Mouse (Mus musculus): ENCODE results near the gene Pdgfa. TPM values are rescaled to one million over a fixed set of nuclear protein-coding genes. Genes with fewer than 3 reads are reported as not detected.

The Pdgfa gene
- polyA plus RNA-seq, 1 experiment from 2014 or later: 10.4 TPM

GRCm38 (mm10) chr5:138941842-138942241 lies 55.3 kb downstream of the Pdgfa start:
- DNase-seq (ENCODE audit: low spot score): no peak

GRCm38 (mm10) chr5:138940576-138940975 lies 56.6 kb downstream of the Pdgfa start:
- no peak for DNase-seq (ENCODE audit: low spot score)
- Histone ChIP-seq H3K27me3 (ENCODE audit: insufficient read depth, poor library complexity, severe bottlenecking) (no peaks in the 10 kb centered on the region; the same call in 1 of the 2 replicates), H3K9me3 (no peaks in the 10 kb centered on the region), H3K36me3 (no peaks in the 10 kb centered on the region), H3K4me1 (replicated peaks) (peaks cover 14% of the 10 kb centered on the region), H3K4me3 (no peak overlapping the region), H3K27ac (no peak overlapping the region)
- 92% methylated on average over 4 of the region's 4 CpGs for WGBS

More at GRCm38 (mm10) chr5:138941842-138942241, 55.3 kb downstream of the Pdgfa start:
- H3K36me3 ChIP-seq: no peaks in the 10 kb centered on the region
- no peak overlapping the region for H3K4me3 ChIP-seq
- H3K9me3 ChIP-seq: no peaks in the 10 kb centered on the region
- H3K27ac ChIP-seq: no peak overlapping the region
- WGBS: 83% methylated on average over 8 of the region's 8 CpGs
- H3K4me1 ChIP-seq (replicated peaks): peaks cover 14% of the 10 kb centered on the region
- no peaks in the 10 kb centered on the region; the same call in 1 of the 2 replicates for H3K27me3 ChIP-seq (ENCODE audit: insufficient read depth, poor library complexity, severe bottlenecking)

- no peaks in the 10 kb centered on the region for H3K36me3 ChIP-seq
- no peaks in the 10 kb centered on the region for H3K9me3 ChIP-seq
- peaks cover 8% of the 10 kb centered on the region for H3K27me3 ChIP-seq (ENCODE audit: insufficient read depth, poor library complexity, severe bottlenecking)
- peak overlapping the region; percentile 31; the same call in 1 of the 2 replicates for H3K27ac ChIP-seq
- DNase-seq (ENCODE audit: low spot score): no peak
- WGBS: 65% methylated on average over 3 of the region's 3 CpGs
- H3K4me1 ChIP-seq (replicated peaks): peaks cover 30% of the 10 kb centered on the region
- no peak overlapping the region for H3K4me3 ChIP-seq
Measured at GRCm38 (mm10) chr5:138938572-138939163, 58.5 kb downstream of the Pdgfa start.

GRCm38 (mm10) chr5:138936399-138937089 lies 60.6 kb downstream of the Pdgfa start:
- Histone ChIP-seq H3K9me3 (no peaks in the 10 kb centered on the region), H3K36me3 (no peaks in the 10 kb centered on the region), H3K4me3 (no peak overlapping the region), H3K4me1 (replicated peaks) (peaks cover 51% of the 10 kb centered on the region), H3K27me3 (ENCODE audit: insufficient read depth, poor library complexity, severe bottlenecking) (peaks cover 29% of the 10 kb centered on the region), H3K27ac (no peak overlapping the region)
- DNase-seq (ENCODE audit: low spot score): no peak
- 83% methylated on average over 8 of the region's 8 CpGs for WGBS

- H3K9me3 ChIP-seq: no peaks in the 10 kb centered on the region
- H3K4me3 ChIP-seq: no peak overlapping the region
- H3K27me3 ChIP-seq (ENCODE audit: insufficient read depth, poor library complexity, severe bottlenecking): peaks cover 48% of the 10 kb centered on the region
- DNase-seq (ENCODE audit: low spot score): peak; percentile 67
- H3K27ac ChIP-seq: peak overlapping the region; percentile 69
- WGBS: 29% methylated on average over 6 of the region's 6 CpGs
- no peaks in the 10 kb centered on the region for H3K36me3 ChIP-seq
- H3K4me1 ChIP-seq (replicated peaks): peaks cover 66% of the 10 kb centered on the region
Measured at GRCm38 (mm10) chr5:138934540-138934939, 62.6 kb downstream of the Pdgfa start.

- WGBS: 11% methylated on average over 18 of the region's 18 CpGs
- H3K27me3 ChIP-seq (ENCODE audit: insufficient read depth, poor library complexity, severe bottlenecking): peaks cover 48% of the 10 kb centered on the region
- H3K27ac ChIP-seq: peak overlapping the region; percentile 81
- no peaks in the 10 kb centered on the region for H3K36me3 ChIP-seq
- peak; percentile 36 for DNase-seq (ENCODE audit: low spot score)
- peaks cover 53% of the 10 kb centered on the region for H3K4me1 ChIP-seq (replicated peaks)
- peak overlapping the region; percentile 20 for H3K4me3 ChIP-seq
- no peaks in the 10 kb centered on the region for H3K9me3 ChIP-seq
Measured at GRCm38 (mm10) chr5:138932460-138933432, 64.4 kb downstream of the Pdgfa start.

- Histone ChIP-seq H3K4me3 (peak overlapping the region; percentile 20), H3K9me3 (no peaks in the 10 kb centered on the region), H3K27me3 (ENCODE audit: insufficient read depth, poor library complexity, severe bottlenecking) (peaks cover 48% of the 10 kb centered on the region), H3K4me1 (replicated peaks) (peaks cover 53% of the 10 kb centered on the region), H3K36me3 (no peaks in the 10 kb centered on the region), H3K27ac (peak overlapping the region; percentile 81; the same call in 1 of the 2 replicates)
- DNase-seq (ENCODE audit: low spot score): no peak
- 6% methylated on average over 13 of the region's 13 CpGs for WGBS
Measured at GRCm38 (mm10) chr5:138931836-138932235, 65.3 kb downstream of the Pdgfa start.

GRCm38 (mm10) chr5:138929879-138930507 lies 67.2 kb downstream of the Pdgfa start:
- H3K4me1 ChIP-seq (replicated peaks): peaks cover 49% of the 10 kb centered on the region
- peak overlapping the region; percentile 53; the same call in 1 of the 2 replicates for H3K27ac ChIP-seq
- no peaks in the 10 kb centered on the region for H3K36me3 ChIP-seq
- no peak for DNase-seq (ENCODE audit: low spot score)
- H3K9me3 ChIP-seq: no peaks in the 10 kb centered on the region
- WGBS: 66% methylated on average over 10 of the region's 10 CpGs
- H3K4me3 ChIP-seq: no peak overlapping the region
- peaks cover 48% of the 10 kb centered on the region for H3K27me3 ChIP-seq (ENCODE audit: insufficient read depth, poor library complexity, severe bottlenecking)

Other genes with a start within 250 kb of the Pdgfa start
- gene Fam20c, start 242.9 kb downstream of the Pdgfa start, polyA plus RNA-seq (2016; fragmentation: Nextera tagmentation; extraction: Ambion mirVana): 10.9 and 24.0 TPM in 2 replicates
- not detected in 2 replicates for gene Gm5294, start 177.3 kb downstream of the Pdgfa start, polyA plus RNA-seq (2016; fragmentation: Nextera tagmentation; extraction: Ambion mirVana)
- 11.7 and 28.8 TPM in 2 replicates for gene Prkar1b, start 152.6 kb upstream of the Pdgfa start, polyA plus RNA-seq (2016; fragmentation: Nextera tagmentation; extraction: Ambion mirVana)
- 8.7 and 10.3 TPM in 2 replicates for gene Dnaaf5, start 152.9 kb upstream of the Pdgfa start, polyA plus RNA-seq (2016; fragmentation: Nextera tagmentation; extraction: Ambion mirVana)
- gene Sun1, start 203.3 kb upstream of the Pdgfa start, polyA plus RNA-seq (2016; fragmentation: Nextera tagmentation; extraction: Ambion mirVana): 44.1 and 50.2 TPM in 2 replicates

Data from hindbrain, embryonic 10.5 days (tissue).